Mouse (Mus musculus) retina, embryonic 14.5 days (tissue): ENCODE measurements around the gene Nmi.
"Not testable (repeated sequence)": the region's sequence is repeated elsewhere in the genome, so short reads cannot be mapped to it uniquely, and the experiment has no call there.

Experiments
- DNase-seq: peaks from one replicate; pipeline ENCODE4 v3.0.0-alpha.2; 2015; ENCODE audit warnings: low spot score

Nmi gene

DNA sequence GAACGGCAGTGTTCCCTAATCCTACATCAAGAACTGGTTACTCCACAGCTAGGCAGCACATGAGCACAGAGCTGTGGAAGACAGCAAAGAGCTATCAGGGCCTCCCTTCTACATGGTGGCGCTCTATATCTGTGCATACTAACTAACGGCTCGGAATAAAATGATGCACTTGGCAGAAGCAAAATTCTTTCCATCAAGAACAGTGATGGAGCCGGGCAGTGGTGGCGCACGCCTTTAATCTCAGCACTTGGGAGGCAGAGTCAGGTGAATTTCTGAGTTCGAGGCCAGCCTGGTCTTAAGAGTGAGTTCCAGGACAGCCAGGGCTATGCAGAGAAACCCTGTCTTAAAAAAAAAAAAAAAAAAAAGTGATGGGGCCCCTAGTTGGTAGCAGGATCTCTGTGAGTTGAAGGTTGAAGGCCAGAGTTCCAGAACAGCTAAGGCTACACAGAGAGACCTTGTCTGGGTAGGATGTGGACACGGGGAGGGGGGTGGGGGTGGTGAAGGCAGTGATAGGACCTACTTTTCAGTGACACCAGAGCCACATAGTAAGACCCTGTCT lies at the start of gene Nmi:
TSS of gene Nmi (minus strand) at position 85 of the 559 bp plus-strand sequence.
- peak; percentile 22 for DNase-seq

DNA sequence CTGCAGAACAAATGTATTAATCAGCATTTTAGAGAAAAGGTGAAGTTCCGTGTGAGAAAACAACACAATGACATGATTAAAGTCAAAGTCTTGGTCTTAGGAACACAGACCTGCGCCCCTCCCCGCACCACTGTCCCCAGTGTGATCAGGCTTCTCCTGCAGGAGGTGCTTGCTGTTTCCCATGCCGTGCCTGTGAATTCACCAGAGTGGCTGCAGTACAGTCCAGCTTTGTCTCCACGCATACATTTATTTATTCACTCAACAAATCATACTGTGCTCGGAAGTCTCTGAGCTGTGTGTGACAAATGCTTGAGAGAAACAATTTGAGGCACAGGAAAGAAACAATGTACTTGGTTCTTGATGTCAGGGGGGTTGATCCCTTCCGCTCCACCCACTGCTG lies 43.1 kb upstream of the Nmi start:
- DNase-seq, result no peak

GRCm38 (mm10) chr2:52013306-52013820 lies 40.1 kb upstream of the Nmi start:
- no peak for DNase-seq

DNA sequence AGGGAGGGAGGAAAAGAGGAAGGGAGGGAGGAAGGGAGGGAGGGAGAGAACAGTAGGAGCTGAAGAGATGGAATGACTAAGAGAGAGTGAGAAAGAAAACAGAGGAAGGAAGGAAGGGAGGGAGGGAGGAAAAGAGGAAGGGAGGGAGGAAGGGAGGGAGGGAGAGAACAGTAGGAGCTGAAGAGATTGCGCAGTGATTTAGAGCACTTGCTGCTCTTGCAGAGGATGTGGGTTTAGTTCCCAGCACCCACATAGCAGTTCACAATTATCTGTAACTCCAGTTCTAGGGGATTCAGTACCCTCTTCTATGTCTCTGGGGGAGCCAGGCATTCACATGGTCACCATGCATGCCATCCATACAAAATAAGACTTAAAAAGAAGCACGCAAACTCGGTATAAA lies 38.5 kb upstream of the Nmi start:
- DNase-seq, result not testable (repeated sequence)

DNA sequence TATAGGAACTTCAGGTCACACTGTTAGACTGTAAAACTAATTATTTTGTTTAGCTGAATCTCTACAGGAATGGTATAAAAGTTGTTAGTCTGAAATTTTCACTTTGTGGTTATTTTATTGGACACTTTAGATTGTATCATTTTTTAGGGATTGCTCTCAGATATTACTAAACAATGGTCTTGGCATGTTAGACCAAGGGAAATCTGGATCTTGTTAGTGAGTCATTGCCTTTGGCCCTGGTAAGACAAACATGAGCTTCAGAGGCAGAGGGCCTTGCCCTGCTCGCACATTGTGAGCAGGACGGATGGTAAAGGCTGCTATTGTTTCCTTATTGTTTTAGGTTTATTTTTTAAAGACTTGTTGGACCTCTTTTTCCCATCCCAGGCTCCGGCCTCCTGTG lies 33.1 kb upstream of the Nmi start:
- no peak for DNase-seq

DNA sequence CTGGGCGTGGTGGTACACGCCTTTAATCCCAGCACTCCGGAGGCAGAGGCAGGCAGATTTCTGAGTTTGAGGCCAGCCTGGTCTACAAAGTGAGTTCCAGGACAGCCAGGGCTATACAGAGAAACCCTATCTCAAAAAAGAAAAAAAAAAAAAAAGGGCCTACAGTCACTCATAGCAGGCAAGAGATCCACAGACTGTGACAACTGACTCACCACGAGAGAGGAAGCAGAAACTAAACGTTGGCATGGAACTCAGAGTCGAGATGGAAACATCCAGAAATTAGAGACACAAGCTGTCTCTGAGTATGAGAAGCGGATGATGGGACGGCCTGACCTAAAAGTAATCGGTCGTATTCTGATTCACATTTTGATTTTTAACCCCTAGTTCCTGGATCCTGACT lies 29.0 kb upstream of the Nmi start:
- not testable (repeated sequence) for DNase-seq

- no peak for DNase-seq
Measured at GRCm38 (mm10) chr2:52001521-52001920, 28.2 kb upstream of the Nmi start.

GRCm38 (mm10) chr2:51999996-52000395 lies 26.7 kb upstream of the Nmi start:
- DNase-seq, result no peak

DNA sequence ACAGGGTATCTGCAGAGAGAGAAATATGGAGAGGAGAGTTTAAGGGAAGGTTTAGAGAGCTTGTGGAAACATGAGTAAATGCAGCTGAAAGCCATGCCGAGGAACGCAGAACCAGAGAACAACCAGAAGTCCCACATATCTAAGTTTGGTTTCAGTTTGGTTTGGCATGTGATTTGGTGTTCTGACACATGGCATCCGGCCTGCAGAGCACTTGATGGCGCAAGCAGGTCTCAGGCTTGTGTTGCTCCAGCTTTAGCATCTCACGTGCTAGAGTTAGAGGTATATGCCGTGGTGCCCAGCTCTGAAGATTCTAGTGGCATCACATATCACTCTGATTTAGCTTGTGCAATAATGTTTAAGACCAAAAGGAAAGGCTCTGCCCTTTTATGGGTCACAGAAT lies 18.2 kb upstream of the Nmi start:
- no peak for DNase-seq

DNA sequence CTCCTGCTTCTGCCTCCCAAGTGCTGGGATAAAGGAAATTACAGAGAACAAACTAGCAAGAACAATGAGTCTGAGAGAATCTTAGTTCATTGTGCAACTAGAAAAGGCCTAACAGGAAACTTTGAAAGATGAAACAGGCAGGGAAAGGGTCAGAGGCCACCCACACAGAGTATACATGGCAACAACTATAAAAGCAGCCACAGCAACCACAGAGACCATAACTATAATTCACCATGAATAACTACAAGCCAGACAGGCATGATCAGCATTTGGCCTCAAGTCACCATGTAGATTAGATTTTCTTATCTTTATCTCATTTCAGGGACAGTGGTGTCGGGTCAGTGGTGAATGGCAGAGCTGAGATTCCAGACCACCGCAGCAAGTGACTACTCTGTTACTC lies 16.3 kb upstream of the Nmi start:
- no peak for DNase-seq

DNA sequence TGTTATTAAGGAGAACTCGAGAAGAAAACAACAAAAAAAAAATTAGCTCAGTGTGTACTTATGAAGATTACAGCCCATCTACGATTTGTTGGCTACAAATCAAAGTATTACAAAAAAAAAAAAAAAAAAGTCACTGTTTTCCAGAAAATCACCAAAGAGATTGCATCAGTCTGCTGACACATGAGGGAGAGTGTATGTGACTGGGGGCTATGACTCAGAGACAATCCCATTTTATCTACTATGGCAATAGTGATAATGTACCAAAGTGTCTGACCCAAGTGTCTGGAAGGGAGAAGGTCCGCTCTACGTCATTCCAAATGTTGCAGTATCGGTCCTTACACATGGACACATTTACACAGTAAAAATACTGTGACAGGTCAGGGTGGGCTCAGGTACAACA lies 13.4 kb upstream of the Nmi start:
- no peak for DNase-seq

- no peak for DNase-seq
Measured at GRCm38 (mm10) chr2:51986157-51986556, 12.9 kb upstream of the Nmi start.

DNA sequence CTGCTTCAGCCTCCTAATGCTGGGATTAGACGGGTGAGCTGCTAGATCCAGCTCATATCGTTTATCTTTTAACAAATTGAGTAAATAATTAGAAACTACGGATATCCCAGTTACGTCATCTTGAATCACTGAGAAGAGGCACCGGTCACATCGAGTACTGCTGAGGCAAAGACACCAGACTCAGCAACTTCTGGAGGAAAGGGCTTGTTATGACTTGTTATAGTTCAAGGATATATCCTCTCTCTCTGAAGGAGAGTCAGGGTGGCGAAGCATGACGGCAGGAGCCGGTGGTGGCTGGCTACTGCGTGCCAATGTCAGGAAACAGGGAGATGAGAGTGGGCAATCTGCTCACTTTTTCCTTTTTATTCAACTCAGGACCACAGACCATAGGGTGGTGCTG lies 11.9 kb upstream of the Nmi start:
- no peak for DNase-seq

DNA sequence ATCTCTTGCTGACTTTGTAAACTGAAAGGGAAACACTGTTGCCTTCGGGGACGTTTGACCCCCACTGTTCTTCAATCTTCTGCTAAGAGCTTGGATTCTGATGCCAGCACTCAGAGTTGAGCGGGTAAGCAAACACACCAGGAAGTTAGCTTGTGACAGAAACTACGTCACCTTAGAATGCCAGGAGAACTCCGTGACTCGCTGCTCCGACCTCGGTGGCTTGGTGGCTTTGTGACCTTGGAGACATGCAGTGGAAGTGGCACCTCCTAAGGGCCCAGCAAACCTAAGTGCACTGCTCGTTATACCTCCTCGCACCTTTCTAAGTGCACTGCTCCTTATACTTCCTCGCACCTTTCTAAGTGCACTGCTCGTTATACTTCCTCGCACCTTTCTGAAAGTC lies 9.0 kb upstream of the Nmi start:
- DNase-seq, result no peak

DNA sequence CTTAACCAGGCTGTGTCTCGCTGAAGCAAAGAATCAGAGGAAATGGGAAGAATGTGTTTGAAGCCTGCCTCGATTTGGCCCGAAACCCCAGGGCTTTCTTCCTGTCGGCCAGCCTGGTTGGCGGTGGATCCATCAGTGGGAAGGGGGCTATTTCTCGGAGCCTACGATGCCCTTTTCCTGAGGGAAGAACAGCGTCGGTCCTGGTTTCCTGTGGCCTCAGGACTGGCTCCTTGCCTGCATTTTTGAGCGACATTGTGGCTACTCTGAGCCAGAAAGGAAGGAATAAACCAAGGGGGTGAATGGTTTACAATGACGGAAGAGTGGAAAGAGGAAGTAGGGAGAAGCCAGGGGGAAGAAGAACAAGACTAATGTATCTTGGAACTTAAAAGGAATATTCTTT lies 8.3 kb upstream of the Nmi start:
- no peak for DNase-seq

DNA sequence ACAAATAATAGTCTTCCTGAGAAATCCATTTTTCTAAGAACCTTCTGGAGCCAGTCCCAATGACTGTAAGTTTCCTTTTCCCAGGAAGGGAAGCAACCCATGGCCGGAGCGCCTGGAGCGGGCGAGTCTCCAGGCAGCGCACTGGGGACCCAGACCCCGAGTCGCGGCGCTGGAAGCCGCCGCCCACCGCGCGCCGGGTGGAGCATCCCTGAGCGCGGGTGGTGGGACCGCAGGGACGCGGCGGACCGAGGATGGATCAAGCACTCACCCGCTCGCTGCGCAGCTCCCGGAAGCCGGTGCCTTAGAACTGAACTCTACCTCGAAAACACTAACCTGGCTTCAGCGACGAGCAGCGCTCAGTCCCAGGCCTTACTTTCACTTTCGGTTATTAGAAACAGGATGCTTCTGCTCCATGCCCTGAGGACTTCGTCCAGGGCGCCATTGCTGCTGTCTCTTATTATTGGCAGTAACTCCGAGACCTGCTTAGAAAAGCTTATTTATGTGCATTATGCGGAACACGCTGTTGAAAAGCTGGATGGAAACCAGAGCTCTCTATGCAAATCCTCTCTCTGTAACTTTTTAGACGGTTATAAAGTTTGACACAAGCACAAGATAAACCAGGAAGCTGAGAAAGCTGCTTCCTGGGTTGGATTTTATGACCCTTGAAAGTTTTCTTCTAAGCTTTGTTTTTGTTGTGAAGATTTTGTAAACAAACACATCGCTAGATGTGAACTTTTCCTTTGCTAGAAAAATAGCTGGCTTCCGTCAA lies 469 bp downstream of the Nmi start:
- DNase-seq, result peak; percentile 46

DNA sequence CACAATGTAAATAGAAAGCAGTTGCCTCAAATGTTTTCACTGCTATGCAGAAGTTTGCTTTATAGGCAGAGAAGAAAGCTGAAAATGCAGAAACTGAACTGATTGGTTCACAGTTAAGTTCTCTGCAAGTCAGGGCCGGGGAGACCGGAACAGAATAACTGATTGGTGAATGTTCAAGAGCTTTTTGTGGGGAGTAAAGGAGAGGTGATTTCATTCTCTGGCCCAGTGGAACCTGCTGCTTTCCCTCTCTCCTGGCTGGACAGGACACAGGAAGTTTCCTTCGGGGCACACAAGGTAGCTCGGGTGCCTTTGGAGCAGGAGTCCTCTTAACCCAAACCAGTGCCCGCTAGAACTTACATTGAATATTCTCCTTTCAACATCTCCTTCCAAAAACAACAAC lies 1.2 kb downstream of the Nmi start:
- DNase-seq, result peak; percentile 21

GRCm38 (mm10) chr2:51970897-51971296 lies 2.4 kb downstream of the Nmi start:
- DNase-seq, result no peak

DNA sequence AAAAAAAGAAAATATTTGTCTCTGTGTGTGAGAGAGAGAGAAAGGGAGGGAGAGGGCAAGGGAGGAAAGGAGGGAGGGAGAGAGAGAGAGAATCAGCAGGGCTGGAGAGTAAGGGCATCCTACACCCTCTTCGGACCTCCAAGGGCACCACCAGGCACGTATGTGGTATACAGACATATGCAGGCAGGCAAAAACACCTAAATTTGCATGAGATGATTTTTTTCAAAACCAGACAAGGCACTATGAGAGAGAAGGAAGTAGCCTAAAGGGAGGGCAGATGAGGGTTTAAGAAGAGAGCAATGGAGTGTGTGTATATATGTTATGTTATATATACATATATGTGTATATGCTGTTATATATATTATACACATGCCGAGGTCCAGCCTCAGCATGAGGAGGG lies 6.0 kb downstream of the Nmi start:
- DNase-seq, result no peak

DNA sequence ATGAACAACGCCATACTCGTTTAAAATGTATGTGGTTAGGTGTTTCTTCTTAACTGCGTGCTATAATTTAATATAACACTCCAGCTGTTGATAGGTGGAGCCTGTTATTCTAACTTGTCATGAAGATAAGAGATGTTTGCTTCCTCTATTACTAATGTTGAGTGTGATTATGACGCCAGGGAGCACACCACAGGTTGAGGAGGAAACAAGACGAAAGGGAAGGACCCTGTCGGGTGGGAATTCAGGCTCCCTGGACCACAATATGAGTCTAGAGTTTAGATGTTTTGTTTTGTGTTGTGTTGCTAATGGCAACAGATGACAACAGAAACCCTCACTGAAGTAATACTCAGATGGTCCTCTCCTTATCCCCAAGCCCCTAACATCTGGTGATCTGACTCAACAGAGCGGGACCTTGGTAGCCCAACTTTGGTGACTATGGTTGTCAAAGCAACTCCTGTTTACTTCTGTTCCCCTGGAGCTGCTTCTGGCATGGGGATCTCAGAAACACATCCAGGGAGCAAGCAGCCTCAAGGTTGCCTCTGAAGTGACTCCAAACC lies 19.6 kb downstream of the Nmi start:
- DNase-seq, result no peak

DNA sequence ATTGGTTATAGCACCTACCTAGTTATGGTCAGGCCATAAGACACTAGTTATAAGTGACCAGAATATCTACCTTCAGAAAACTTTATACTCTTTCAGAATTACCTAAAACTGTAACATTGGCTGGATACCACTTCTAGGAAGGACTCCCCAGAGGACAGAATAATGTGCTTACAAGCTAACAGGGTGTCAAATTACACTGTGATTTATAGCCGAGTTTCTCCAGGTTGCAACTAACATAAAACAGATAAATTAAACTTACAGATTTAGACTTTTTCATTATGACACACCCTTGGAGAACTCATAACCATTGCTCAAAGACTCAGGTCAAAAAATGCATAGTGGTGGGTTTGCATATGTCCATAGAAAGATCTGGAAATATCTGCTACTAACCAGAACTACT lies 22.4 kb downstream of the Nmi start:
- DNase-seq, result no peak

GRCm38 (mm10) chr2:51948105-51948830 lies 25.0 kb downstream of the Nmi start:
- no peak for DNase-seq

DNA sequence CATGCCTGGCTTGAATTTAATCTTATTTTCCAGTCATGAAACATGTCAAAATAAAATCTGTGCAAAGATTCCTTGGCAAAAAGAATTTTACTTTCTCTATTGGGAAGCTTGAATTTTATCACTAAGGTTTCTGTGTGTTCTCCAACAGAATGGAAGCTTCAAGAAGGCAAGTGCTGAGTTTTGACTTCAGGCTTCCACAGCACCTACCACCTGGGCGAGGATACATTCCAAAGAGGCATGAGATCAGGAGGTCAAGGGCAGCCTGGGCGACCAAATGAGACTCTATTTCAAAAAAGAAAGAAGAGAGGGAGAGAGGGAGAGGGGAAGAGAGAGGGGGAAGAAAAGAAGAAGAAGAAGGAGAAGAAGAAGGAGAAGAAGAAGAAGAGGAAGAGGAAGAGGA lies 27.5 kb downstream of the Nmi start:
- no peak for DNase-seq
